Mouse (Mus musculus) MEL (cell line): ENCODE measurements at regions not wholly inside any gene's neighbourhood (a gene's known extent, or its start where the extent isn't known, plus 50 kb on each side); places are given as distances from the start of the nearest gene placed in this dataset.

Source experiments
- DNase-seq: peaks from one replicate; pipeline ENCODE4 v3.0.0; 2011; ENCODE audit warnings: low read depth, low spot score
- H3K27ac ChIP-seq: 2 replicates; pipeline ENCODE4 v1.5.1; 2012; ENCODE audit warnings: low read depth, mild to moderate bottlenecking, control low read depth, low read length, moderate library complexity; ENCODE audit not compliant: control insufficient read depth
- H3K27me3 ChIP-seq, 2 experiments: fragments of 150-350 bp in 1 of 2; sonication (generic) in 1 of 2; 2 replicates each; pipeline ENCODE4 v1.6.1; 2012; ENCODE audit warnings: low read length in 2 of 2, mild to moderate bottlenecking in 2 of 2, improper control_type of control experiment in 1 of 2, moderate library complexity in 1 of 2; ENCODE audit not compliant: insufficient read depth in 2 of 2, control insufficient read depth in 1 of 2
- H3K36me3 ChIP-seq, 2 experiments: 2 replicates each; pipeline ENCODE4 v1.6.1; 2012 to 2014; ENCODE audit warnings: low read length in 2 of 2, improper control_type of control experiment in 1 of 2, inconsistent platforms in 1 of 2, mild to moderate bottlenecking in 1 of 2; ENCODE audit not compliant: insufficient read depth in 2 of 2, control insufficient read depth in 1 of 2
- H3K4me1 ChIP-seq, 2 experiments: fragments of 150-350 bp in 1 of 2; sonication (generic) in 1 of 2; 2 replicates each; pipeline ENCODE4 v1.6.1; 2012; ENCODE audit warnings: low read length in 2 of 2, improper control_type of control experiment in 1 of 2, mild to moderate bottlenecking in 1 of 2; ENCODE audit not compliant: insufficient read depth in 2 of 2, control insufficient read depth in 1 of 2
- H3K4me3 ChIP-seq, 2 experiments: fragments of 150-350 bp in 1 of 2; sonication (generic) in 1 of 2; 2 replicates each; pipeline ENCODE4 v1.5.1; 2012; ENCODE audit warnings: low read depth in 2 of 2, low read length in 2 of 2, mild to moderate bottlenecking in 2 of 2, moderate library complexity in 2 of 2, control low read depth in 1 of 2, improper control_type of control experiment in 1 of 2; ENCODE audit not compliant: control insufficient read depth in 1 of 2, insufficient read depth in 1 of 2
- H3K79me2 ChIP-seq: 2 replicates; pipeline ENCODE4 v1.6.1; 2012; ENCODE audit warnings: mild to moderate bottlenecking, low read length, moderate library complexity; ENCODE audit not compliant: control insufficient read depth, poor library complexity, insufficient read depth
- H3K9ac ChIP-seq: 2 replicates; pipeline ENCODE4 v1.6.1; 2012; ENCODE audit warnings: low read depth, mild to moderate bottlenecking, control low read depth, low read length, moderate library complexity; ENCODE audit not compliant: control insufficient read depth, poor library complexity, severe bottlenecking
- H3K9me3 ChIP-seq: fragments of 150-350 bp; sonication (generic); replicated peaks from 2 replicates; pipeline ENCODE4 v1.6.1; 2012; ENCODE audit warnings: mild to moderate bottlenecking, low read length, improper control_type of control experiment, moderate library complexity; ENCODE audit not compliant: insufficient read depth
- CHD1 ChIP-seq: IDR thresholded peaks from 2 replicates; pipeline ENCODE4 v1.6.1; 2012; ENCODE audit warnings: low read depth, mild to moderate bottlenecking, inconsistent platforms, low read length, improper control_type of control experiment
- CTCF ChIP-seq, 3 experiments: IDR thresholded peaks in 2 of 3; conservative IDR thresholded peaks in 1 of 3; 2 replicates each; pipeline ENCODE4 v1.5.1; 2011 to 2012; ENCODE audit warnings: low read length in 3 of 3, low read depth in 2 of 3, mild to moderate bottlenecking in 2 of 3, improper control_type of control experiment in 1 of 3, inconsistent platforms in 1 of 3, mixed read lengths in 1 of 3, moderate library complexity in 1 of 3; ENCODE audit not compliant: control insufficient read depth in 1 of 3, insufficient read depth in 1 of 3, poor library complexity in 1 of 3, severe bottlenecking in 1 of 3
- ELF1 ChIP-seq: IDR thresholded peaks from 2 replicates; pipeline ENCODE4 v1.6.1; 2014; ENCODE audit warnings: low read depth, mild to moderate bottlenecking, inconsistent platforms, low read length, improper control_type of control experiment, moderate library complexity
- ETS1 ChIP-seq: IDR thresholded peaks from 2 replicates; pipeline ENCODE4 v1.6.1; 2012; ENCODE audit warnings: low read depth, mild to moderate bottlenecking, inconsistent platforms, low read length, improper control_type of control experiment, moderate library complexity
- GATA1 ChIP-seq: IDR thresholded peaks from 2 replicates; pipeline ENCODE4 v1.6.1; 2011; ENCODE audit warnings: low read depth, low read length, improper control_type of control experiment
- JUND ChIP-seq: IDR thresholded peaks from 2 replicates; pipeline ENCODE4 v1.6.1; 2011; ENCODE audit warnings: low read depth, mild to moderate bottlenecking, improper control_type of control experiment, low read length
- MAX ChIP-seq: IDR thresholded peaks from 2 replicates; pipeline ENCODE4 v1.6.1; 2011; ENCODE audit warnings: low read length, improper control_type of control experiment
- NRF1 ChIP-seq: IDR thresholded peaks from 2 replicates; pipeline ENCODE4 v1.6.1; 2014; ENCODE audit warnings: low read depth, mild to moderate bottlenecking, inconsistent platforms, low read length, improper control_type of control experiment, moderate library complexity; ENCODE audit not compliant: poor library complexity, insufficient read depth, severe bottlenecking
- POLR2A ChIP-seq, 2 experiments: IDR thresholded peaks; 2 replicates each; pipeline ENCODE4 v1.6.1; 2011 to 2012; ENCODE audit warnings: low read length in 2 of 2, mild to moderate bottlenecking in 2 of 2, control low read depth in 1 of 2, improper control_type of control experiment in 1 of 2, low read depth in 1 of 2, moderate library complexity in 1 of 2; ENCODE audit not compliant: control insufficient read depth in 1 of 2, insufficient read depth in 1 of 2, poor library complexity in 1 of 2
- POLR2AphosphoS5 ChIP-seq: IDR thresholded peaks from 2 replicates; pipeline ENCODE4 v1.6.1; 2012; ENCODE audit warnings: low read depth, borderline replicate concordance, mild to moderate bottlenecking, inconsistent platforms, low read length, moderate library complexity, mixed read lengths
- SIN3A ChIP-seq: IDR thresholded peaks from 2 replicates; pipeline ENCODE4 v1.6.1; 2012; ENCODE audit warnings: low read length, improper control_type of control experiment, inconsistent platforms
- SMC3 ChIP-seq: IDR thresholded peaks from 2 replicates; pipeline ENCODE4 v1.6.1; 2011; ENCODE audit warnings: low read depth, low read length, improper control_type of control experiment
- TAL1 ChIP-seq: IDR thresholded peaks from 2 replicates; pipeline ENCODE4 v1.6.1; 2012; ENCODE audit warnings: mild to moderate bottlenecking, inconsistent platforms, low read length, moderate library complexity, mixed read lengths
- TCF12 ChIP-seq: IDR thresholded peaks from 2 replicates; pipeline ENCODE4 v1.6.1; 2014; ENCODE audit warnings: low read depth, mild to moderate bottlenecking, inconsistent platforms, low read length, improper control_type of control experiment, moderate library complexity
- UBTF ChIP-seq: IDR thresholded peaks from 2 replicates; pipeline ENCODE4 v1.6.1; 2012; ENCODE audit warnings: low read depth, mild to moderate bottlenecking, inconsistent platforms, low read length, improper control_type of control experiment, moderate library complexity, borderline replicate concordance; ENCODE audit not compliant: insufficient read depth
- USF1 ChIP-seq: IDR thresholded peaks from 2 replicates; pipeline ENCODE4 v1.6.1; 2014; ENCODE audit warnings: low read depth, mild to moderate bottlenecking, inconsistent platforms, low read length, improper control_type of control experiment, moderate library complexity
- USF2 ChIP-seq, 2 experiments: IDR thresholded peaks; 2 replicates each; pipeline ENCODE4 v1.6.1; 2011 to 2012; ENCODE audit warnings: improper control_type of control experiment in 2 of 2, low read length in 2 of 2, borderline replicate concordance in 1 of 2, inconsistent platforms in 1 of 2, low read depth in 1 of 2, mild to moderate bottlenecking in 1 of 2; ENCODE audit not compliant: insufficient read depth in 1 of 2

DNA sequence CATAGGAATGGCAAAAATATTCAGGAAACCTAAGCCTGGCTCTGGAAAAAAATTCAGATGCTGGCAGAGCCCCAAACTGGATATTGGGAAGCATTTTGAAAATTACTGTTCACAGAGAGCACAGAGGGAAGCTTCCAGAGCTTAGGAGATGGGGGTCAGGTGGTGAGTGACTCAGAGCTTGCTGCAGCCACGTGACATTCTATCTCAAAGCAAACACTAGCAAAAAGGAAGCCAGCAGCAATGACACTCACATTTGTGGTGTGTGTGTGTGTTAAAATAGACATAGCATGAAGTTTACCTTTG, 58.6 kb upstream of the Mkln1 start:
- H3K27ac ChIP-seq: no peak overlapping the region
- no peaks in the 10 kb centered on the region; a peak in 1 of 4 replicates for H3K36me3 ChIP-seq
- H3K9ac ChIP-seq: no peak overlapping the region
- H3K9me3 ChIP-seq: no peaks in the 10 kb centered on the region
- TF ChIP-seq USF2 (IDR thresholded peaks at IDR 0.05; ENCODE audit: borderline replicate concordance in 1 of 2, insufficient read depth in 1 of 2, low read depth in 1 of 2, low read length in 2 of 2) (0 out of 4 replicates have a peak, but pooled peaks of 1 of the 2 experiments have one; percentile 26), MAX (peak; percentile 18; the same call in 1 of the 2 replicates), POLR2A (IDR thresholded peaks at IDR 0.05; ENCODE audit: control insufficient read depth in 1 of 2, insufficient read depth in 1 of 2, low read depth in 1 of 2, low read length in 2 of 2, poor library complexity in 1 of 2) (no peak), ETS1 (no peak), USF1 (peak; percentile 84)
- TF ChIP-seq, all 39 proteins: peak for 3
- Histone ChIP-seq H3K4me1 (no peaks in the 10 kb centered on the region), H3K4me3 (no peak overlapping the region), H3K27me3 (no peaks in the 10 kb centered on the region; a peak in 1 of 4 replicates), H3K79me2 (no peaks in the 10 kb centered on the region)
- DNase-seq: peak; percentile 26

DNA sequence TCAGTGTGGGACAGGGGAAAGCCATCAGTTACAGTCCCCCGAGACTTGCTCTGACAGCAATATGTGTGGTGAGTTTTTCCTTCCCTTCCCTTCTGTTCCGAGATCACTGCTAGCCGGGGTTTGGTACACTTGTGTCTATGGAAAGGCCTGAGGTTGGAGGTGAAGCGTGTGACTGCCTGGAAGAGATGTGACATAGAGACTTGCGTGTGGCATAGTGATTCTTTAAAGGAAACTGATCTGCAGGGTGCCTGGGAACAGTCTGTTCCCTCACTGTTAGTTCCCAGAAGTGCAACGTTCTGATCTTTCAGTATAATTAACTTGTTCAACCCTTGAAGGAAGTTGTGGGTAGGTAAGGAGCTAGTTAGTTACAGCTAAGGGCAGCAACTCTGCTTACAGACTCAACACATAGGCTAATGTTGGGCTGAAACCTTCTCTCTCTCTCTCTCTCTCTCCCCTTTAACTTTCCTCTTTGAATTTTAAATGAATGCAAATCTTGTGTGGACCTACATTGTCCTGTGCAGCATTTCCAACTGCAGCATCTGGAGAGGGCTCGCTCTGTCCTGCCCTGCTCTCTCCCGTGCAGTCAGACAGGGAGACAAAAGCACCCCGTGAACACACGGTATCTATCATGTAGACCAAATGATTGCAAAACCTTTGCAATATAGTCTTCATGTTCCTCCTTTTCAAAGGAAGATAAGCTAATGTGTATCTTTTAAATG, 53.0 kb upstream of the Mkln1 start:
- Histone ChIP-seq H3K27me3 (no peaks in the 10 kb centered on the region; a peak in 1 of 4 replicates), H3K79me2 (no peaks in the 10 kb centered on the region), H3K9me3 (no peaks in the 10 kb centered on the region), H3K27ac (no peak overlapping the region), H3K9ac (no peak overlapping the region), H3K4me1 (no peaks in the 10 kb centered on the region), H3K4me3 (no peak overlapping the region), H3K36me3 (no peaks in the 10 kb centered on the region)
- TF ChIP-seq SIN3A (no peak), CTCF (IDR thresholded peaks at IDR 0.05 in 2 of 3, conservative IDR thresholded peaks at IDR 0.05 in 1 of 3; ENCODE audit: control insufficient read depth in 1 of 3, insufficient read depth in 1 of 3, low read depth in 2 of 3, low read length in 3 of 3, poor library complexity in 1 of 3, severe bottlenecking in 1 of 3) (no peak), NRF1 (no peak), POLR2AphosphoS5 (no peak), ELF1 (no peak), CHD1 (no peak), POLR2A (IDR thresholded peaks at IDR 0.05; ENCODE audit: control insufficient read depth in 1 of 2, insufficient read depth in 1 of 2, low read depth in 1 of 2, low read length in 2 of 2, poor library complexity in 1 of 2) (no peak), UBTF (no peak), USF1 (no peak), ETS1 (no peak), GATA1 (no peak), TCF12 (no peak), TAL1 (no peak), SMC3 (no peak), JUND (no peak), USF2 (IDR thresholded peaks at IDR 0.05; ENCODE audit: borderline replicate concordance in 1 of 2, insufficient read depth in 1 of 2, low read depth in 1 of 2, low read length in 2 of 2) (no peak)
- DNase-seq: no peak
